Comparison of ENCODE assay signal across 8 mouse cellular contexts in the genomic region with DNA sequence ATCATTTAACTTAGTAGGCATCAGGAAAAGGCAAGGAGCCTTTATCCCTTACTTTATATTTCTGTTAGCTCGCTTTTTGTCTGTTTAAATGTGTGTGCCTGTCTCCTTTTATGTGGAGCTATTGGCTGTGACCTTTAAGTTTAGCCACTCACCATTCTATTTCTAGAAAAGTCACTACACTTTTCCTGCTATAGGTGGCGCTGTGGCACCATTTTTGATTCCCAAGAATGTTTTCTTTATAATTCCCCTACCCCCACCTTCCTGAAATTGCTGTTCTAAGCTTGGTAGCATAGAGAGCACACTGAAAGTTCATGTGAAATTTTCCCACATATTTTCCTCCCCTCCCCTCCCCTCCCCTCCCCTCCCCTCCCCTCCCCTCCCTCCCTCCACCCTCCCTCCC. TPM values are rescaled to one million over a fixed set of nuclear protein-coding genes. Genes with fewer than 3 reads are reported as not detected.
DNase-seq lines count a peak whose midpoint lies in the region; ATAC-seq lines count a peak whose summit lies in the region.

No protein-coding gene starts in this region.

- intact Hi-C loops in heart, postnatal 36 days (cut with DNase I) = loop anchor here (2.0 to 5.0 kb wide), 3 partner anchors 77 to 641 kb away; no protein-coding TSS in a partner anchor

- peak; percentile 84 for DNase-seq in gastrocnemius, adult 18-20 months (ENCODE audit: low spot score)
- no peak for DNase-seq in gastrocnemius, postnatal 25 days
- peak; percentile 31 for DNase-seq in thymus, postnatal 14 days
- DNase-seq in thymus, adult 18-20 months = no peak
- peak; percentile 59 to 68 for DNase-seq in heart, postnatal 36 days
- peak; percentile 31 to 63 for DNase-seq in lung, adult 18-20 months
- peak; percentile 47 for DNase-seq in testis, postnatal 14 days (ENCODE audit: low spot score)

- ATAC-seq in common myeloid progenitor, adult 5-6 weeks (replicated peaks; ENCODE audit: low read depth, poor library complexity, severe bottlenecking) = peak; percentile 45; the same call in 1 of the 2 replicates

RNA-seq across cellular contexts. Expression of gene Mrc2, which starts 22.3 kb away (rescaled TPM):
- 1 to 10 TPM; 7.5 to 8.5 TPM for total RNA-seq in gastrocnemius, adult 18-20 months (2021)
- total RNA-seq in gastrocnemius, postnatal 25 days (2021) = 10 to 100 TPM; 16.5 to 18.6 TPM
- total RNA-seq in common myeloid progenitor, adult 5-6 weeks (2017) = not detected in 2 replicates
- 10 to 100 TPM; 18.4 to 20.3 TPM for total RNA-seq in heart, postnatal 36 days (2021)

Comparison
In these comparisons a context has a peak if more than half of its experiments do, and no peak if none do; other contexts are left out.
1. DNase-seq: peak in gastrocnemius, adult 18-20 months (single experiment), thymus, postnatal 14 days (single experiment), heart, postnatal 36 days (2 of 2), lung, adult 18-20 months (2 of 2) and testis, postnatal 14 days (single experiment); none in gastrocnemius, postnatal 25 days (single experiment) and thymus, adult 18-20 months (0 of 2).